Mouse (Mus musculus) B cell, adult 62 days (primary cell): Measurements from ENCODE around the gene Gm45808. TPM values are rescaled to one million over a fixed set of nuclear protein-coding genes. Genes with fewer than 3 reads are reported as not detected.

Source experiments
- total RNA-seq: library from RNA; stranded (reverse); gene quantifications from 4 replicates; pipeline ENCODE4 v1.2.4, GENCODE M21; 2023

Gm45808 gene
- 0.98 to 2.1 TPM in 2 of 4 replicates, not detected in the others for total RNA-seq

DNA sequence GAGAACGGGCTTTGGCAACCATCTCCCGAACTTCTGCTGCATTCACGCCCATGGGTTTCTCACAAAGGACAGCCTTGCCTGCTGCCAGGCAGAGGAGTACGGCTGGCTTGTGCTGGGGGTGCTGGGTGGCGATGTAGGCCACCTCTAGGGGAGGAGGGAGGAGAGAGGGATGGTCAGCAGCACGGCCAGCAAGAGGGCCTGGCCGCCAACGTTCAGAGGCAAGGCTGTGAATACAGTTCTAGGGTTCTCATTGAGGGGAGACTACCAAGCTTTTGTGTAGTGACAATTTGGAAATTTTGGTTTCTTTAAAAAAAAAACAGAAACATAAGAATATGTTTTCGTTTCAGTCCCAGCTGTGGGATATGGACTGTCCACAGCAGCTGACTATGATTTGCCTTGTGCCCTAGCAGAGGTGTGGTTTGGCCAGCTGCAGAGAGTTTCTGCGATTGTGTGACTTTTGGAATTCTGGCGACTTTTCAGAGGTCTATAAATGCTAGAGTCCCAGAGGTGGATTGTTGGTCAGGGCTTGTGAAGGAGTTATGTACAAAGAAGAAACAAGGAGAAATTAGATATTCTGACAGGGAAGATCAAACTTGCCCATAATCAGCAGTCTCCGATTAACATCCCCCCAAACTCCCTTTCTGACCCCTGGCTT lies at the start of gene Gm45808:
Gm45808 (minus strand) TSS at position 51 of the 655 bp plus-strand sequence.

DNA sequence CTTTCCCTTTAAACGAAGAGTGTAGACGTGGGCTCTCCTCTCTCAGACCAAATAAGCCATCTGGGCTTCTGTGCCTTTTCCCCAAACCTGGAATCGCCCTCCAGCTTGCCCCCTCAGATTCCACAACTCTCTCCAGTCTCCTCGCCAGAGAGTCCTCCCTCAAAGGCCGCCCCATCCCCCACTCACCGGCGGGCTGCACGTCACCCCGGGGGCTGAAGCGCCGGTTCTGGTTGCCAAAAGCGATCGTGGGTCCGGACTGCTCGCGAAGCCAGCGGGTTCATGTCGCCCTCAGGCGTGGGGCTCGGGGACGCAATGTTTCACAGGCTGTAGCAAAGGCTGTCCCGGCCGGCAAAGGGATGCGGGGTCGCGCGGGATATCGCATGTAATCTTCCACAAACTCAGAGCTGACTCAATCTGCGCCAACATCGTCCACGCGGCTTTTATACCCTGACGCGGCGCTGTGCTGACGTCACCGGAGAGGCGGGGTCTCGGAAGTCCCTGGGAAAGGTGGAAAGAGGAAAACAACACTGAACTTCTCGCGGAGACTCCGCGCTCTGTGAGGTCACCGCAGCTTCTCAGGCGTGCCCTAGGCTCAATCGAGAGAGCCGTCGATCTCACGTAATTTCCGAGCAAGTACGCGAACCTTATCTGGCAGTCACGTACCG lies 39.3 kb upstream of the Gm45808 start, which contains the start of the genes Ppp1r15a and Plekha4:
Ppp1r15a (minus strand) TSS at position 460 of the 665 bp plus-strand sequence.
Plekha4 (plus strand) TSS at position 522 of the 665 bp plus-strand sequence.

DNA sequence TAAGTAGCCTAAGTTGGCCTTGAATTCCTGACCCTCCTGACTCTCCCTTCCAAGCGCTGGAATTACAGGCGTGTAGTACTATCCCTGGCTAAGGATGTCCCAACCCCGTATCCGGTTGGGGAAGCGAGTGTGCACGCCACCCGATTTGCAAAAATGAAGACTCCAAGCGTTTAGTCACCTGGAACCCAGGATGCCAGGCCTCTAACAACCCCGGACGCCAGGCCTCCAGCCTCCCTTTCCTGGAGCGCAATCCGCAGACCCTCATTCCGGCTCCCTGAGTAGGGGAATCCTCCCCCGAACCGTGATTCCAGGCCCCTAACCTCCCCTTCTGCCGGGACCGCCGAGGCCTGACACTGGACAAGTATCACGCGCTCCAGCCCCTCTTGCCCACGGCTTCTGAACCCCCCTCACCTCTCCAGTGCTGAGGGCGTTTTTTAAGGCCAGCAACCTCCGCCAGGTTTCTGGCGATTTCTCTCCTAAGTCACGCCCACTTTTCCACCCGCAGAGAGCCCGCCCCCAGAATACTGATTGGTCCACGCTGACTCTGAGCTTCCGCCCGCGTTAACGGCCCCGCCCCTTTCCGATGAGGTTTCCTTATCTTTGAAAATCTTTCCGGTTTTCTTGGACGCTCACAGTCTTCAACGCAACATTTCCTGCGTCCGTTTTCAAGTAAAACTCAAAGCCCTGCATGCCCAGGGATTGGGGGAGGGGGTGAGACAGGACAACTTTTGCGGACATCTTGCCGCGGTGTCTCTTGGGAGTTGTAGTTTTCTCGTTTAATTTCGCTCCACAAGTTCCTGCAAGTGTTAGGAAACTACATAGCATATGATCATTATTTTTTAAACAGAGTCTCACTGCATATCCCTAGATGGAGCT lies 23.5 kb upstream of the Gm45808 start, which contains the start of gene Nucb1:
Nucb1 (minus strand) TSS at position 495 of the 876 bp plus-strand sequence.

GRCm38 (mm10) chr7:45488293-45489204 lies 1.9 kb upstream of the Gm45808 start, which contains the start of gene Dhdh:
Gene Dhdh, minus strand, starts transcription at chr7:45488805.

DNA sequence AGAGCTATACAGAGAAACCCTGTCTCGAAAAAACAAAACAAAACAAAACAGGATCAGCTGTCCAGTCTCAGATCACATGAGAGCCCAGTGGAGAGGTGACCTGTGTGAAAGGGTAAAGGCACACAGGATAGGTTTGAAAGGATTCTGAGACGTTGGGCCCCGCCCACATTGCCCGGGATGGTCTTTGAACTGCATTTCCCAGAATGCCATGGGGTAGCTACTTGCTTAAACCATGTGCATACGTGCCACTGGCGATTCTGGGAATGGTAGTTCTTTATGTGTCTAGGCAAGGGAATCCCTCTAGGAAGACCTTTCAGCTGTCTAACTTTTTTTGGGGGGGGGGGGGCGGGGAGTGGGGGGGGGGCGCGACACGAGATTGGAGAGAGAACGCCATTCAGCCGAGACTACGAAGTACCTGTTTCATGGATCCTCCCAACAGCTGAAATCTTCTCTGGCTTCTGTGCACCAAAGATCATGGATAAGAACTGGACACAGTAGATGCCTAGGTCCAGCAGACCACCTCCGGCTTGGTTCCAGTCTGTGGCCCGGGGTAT lies 5.2 kb downstream of the Gm45808 start, which contains the start of gene Tulp2:
Tulp2 (plus strand) TSS at position 504 of the 554 bp plus-strand sequence.

DNA sequence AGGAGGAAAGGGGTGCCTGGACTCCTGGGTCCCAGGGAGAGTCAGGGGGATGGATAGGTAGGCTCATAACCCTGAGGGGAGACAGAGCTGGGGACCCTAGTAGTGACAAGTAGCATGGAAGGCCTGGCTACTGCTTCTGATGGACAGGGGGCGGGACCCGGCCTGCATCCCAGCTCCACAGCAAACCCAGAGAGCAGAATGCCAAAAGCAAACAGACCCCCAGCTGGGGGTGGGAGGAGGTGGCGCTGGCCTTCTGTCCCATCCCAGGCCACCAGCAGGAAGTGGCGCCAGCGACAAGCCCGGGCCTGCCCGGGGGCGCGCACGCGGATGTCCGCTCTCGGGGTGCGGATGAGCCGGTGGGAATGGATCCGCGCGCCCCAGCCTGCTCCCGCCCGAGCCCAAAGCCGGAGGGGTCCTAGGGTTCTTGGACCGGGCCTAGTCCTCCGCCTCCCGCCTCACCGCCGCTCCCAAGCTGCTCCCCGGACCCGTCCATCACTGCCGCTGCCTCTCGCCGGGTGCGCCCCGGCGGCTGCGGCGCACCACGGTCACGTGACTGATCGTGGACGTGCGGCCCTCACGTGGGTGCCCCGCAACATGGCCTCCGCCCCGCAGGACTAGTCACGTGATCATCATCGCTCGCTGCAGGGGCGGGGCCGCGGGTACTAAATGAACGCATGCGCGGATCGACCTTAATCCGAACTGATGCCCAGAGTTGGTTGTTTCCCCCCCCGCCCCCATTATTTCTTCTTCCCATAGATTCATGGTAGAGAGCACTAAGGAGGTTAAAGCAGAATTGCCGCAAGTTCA lies 20.1 kb downstream of the Gm45808 start, which contains the start of gene Bax:
Bax (minus strand) TSS at position 616 of the 807 bp plus-strand sequence.

GRCm38 (mm10) chr7:45459564-45460140 lies 27.0 kb downstream of the Gm45808 start, which contains the start of gene Ftl1:
Gene Ftl1, minus strand, starts transcription at chr7:45459884.

DNA sequence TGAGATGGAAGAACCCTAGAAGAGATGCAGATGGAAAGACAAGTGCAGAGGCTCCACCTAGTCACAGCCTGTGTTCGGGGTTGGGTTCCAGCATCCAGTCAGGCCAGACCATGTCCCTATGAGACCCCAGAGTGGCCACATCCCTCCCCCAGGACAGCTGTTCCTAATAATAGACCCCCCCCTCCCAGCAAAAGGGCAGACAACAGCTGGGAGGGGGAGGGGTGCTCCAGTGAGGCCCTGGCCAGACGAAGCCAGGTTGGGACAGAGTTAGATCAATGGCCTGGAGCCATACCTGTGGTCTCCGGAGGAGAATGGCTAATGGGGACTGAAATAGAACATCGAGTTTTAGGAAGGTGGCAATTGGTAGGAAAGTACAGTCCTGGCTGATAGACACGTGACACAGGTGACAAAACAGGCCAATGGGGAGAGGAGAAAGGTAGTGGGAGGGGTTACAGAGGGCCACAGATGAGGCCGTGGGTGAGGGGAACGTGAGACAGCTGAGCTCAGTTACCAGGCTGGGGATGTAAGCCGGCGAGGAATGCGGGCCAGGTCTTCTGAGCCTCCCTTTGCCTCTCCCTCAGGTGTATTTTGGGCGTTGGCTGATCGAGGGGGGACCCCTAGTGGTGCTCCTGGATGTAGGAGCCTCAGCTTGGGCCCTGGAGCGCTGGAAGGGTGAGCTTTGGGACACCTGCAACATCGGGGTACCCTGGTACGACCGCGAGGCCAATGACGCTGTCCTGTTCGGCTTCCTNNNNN lies 48.9 kb downstream of the Gm45808 start, which contains the start of gene Ruvbl2:
Ruvbl2 (minus strand) TSS at position 576 of the 756 bp plus-strand sequence.

GRCm38 (mm10) chr7:45434203-45435015 lies 52.2 kb downstream of the Gm45808 start, which contains the start of gene Gys1:
Gene Gys1, plus strand, starts transcription at chr7:45434844.

DNA sequence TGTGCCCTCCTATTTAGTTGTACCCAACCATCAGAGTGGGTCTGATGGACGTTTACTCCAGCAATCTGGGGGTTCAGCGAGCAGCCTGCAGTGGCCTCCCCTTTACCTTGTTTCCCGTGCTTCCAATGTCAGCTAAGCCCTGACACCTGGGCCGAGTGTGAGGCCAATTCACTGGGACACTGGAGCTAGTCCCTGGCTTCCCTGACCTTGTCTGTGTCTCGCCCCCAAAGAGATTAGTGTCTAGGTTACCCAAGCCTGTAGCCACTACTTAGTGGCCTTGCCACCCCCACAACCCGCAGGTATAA lies 66.0 kb downstream of the Gm45808 start, which contains the start of gene Lhb:
Lhb (plus strand) TSS at position 206 of the 305 bp plus-strand sequence.

Other genes starting within 250 kb of the Gm45808 start
- gene Cd37, start 247.7 kb downstream of the Gm45808 start, total RNA-seq = 1,712 to 1,809 TPM (median 1,728 TPM) in 4 replicates
- gene Slc6a16, start 245.7 kb downstream of the Gm45808 start, total RNA-seq = not detected in 4 replicates
- gene Slc6a21, start 209.3 kb downstream of the Gm45808 start, total RNA-seq = 0.95 to 1.4 TPM (median 0.98 TPM) in 3 of 4 replicates, not detected in the other
- 10.6 to 12.8 TPM (median 11.5 TPM) in 4 replicates for gene Trpm4, start 153.0 kb downstream of the Gm45808 start, total RNA-seq
- not detected in 4 replicates for gene Hrc, start 151.5 kb downstream of the Gm45808 start, total RNA-seq
- 0.21 to 0.47 TPM (median 0.43 TPM) in 3 of 4 replicates, not detected in the other for gene Ppfia3, start 119.8 kb downstream of the Gm45808 start, total RNA-seq
- gene Lin7b, start 116.2 kb downstream of the Gm45808 start, total RNA-seq = 1.8 to 2.4 TPM in 2 of 4 replicates, not detected in the others
- 589 to 644 TPM (median 622 TPM) in 4 replicates for gene Snrnp70, start 91.1 kb downstream of the Gm45808 start, total RNA-seq
- gene Kcna7, start 81.2 kb downstream of the Gm45808 start, total RNA-seq = not detected in 4 replicates
- gene Ntf5, start 73.1 kb downstream of the Gm45808 start, total RNA-seq = not detected in 4 replicates
- not detected in 4 replicates for gene Lhb, start 66.0 kb downstream of the Gm45808 start, total RNA-seq
- 15.2 to 18.0 TPM (median 16.1 TPM) in 4 replicates for gene Gys1, start 52.0 kb downstream of the Gm45808 start, total RNA-seq
- gene Ruvbl2, start 48.7 kb downstream of the Gm45808 start, total RNA-seq = 40.7 to 51.8 TPM (median 44.5 TPM) in 4 replicates
- 663 to 714 TPM (median 691 TPM) in 4 replicates for gene Ftl1, start 26.9 kb downstream of the Gm45808 start, total RNA-seq
- 111 to 118 TPM (median 114 TPM) in 4 replicates for gene Bax, start 19.9 kb downstream of the Gm45808 start, total RNA-seq
- not detected in 4 replicates for gene Tulp2, start 4.9 kb downstream of the Gm45808 start, total RNA-seq
- gene Dhdh, start 2.0 kb upstream of the Gm45808 start, total RNA-seq = 2.7 to 4.4 TPM (median 3.5 TPM) in 4 replicates
- gene Nucb1, start 23.6 kb upstream of the Gm45808 start, total RNA-seq = 71.0 to 90.0 TPM (median 76.5 TPM) in 4 replicates
- 1,459 to 1,639 TPM (median 1,567 TPM) in 4 replicates for gene Ppp1r15a, start 39.5 kb upstream of the Gm45808 start, total RNA-seq
- 1.4 to 3.1 TPM (median 2.0 TPM) in 4 replicates for gene Plekha4, start 39.5 kb upstream of the Gm45808 start, total RNA-seq
- not detected in 4 replicates for gene Hsd17b14, start 68.1 kb upstream of the Gm45808 start, total RNA-seq
- 29.0 to 35.7 TPM (median 34.2 TPM) in 4 replicates for gene Bcat2, start 83.3 kb upstream of the Gm45808 start, total RNA-seq
- gene Fgf21, start 128.7 kb upstream of the Gm45808 start, total RNA-seq = not detected in 4 replicates
- not detected in 4 replicates for gene Fut1, start 130.5 kb upstream of the Gm45808 start, total RNA-seq
- not detected in 4 replicates for gene Izumo1, start 135.0 kb upstream of the Gm45808 start, total RNA-seq
- gene Rasip1, start 140.7 kb upstream of the Gm45808 start, total RNA-seq = 0.18 to 0.36 TPM (median 0.26 TPM) in 4 replicates
- not detected in 4 replicates for gene Mamstr, start 153.2 kb upstream of the Gm45808 start, total RNA-seq
- not detected in 4 replicates for gene Fut2, start 179.6 kb upstream of the Gm45808 start, total RNA-seq
- gene Ntn5, start 197.2 kb upstream of the Gm45808 start, total RNA-seq = not detected in 4 replicates
- gene Sec1, start 207.6 kb upstream of the Gm45808 start, total RNA-seq = not detected in 4 replicates
- not detected in 4 replicates for gene Car11, start 213.0 kb upstream of the Gm45808 start, total RNA-seq
- 19.3 to 25.2 TPM (median 23.7 TPM) in 4 replicates for gene Dbp, start 218.3 kb upstream of the Gm45808 start, total RNA-seq
- gene Rpl18, start 228.6 kb upstream of the Gm45808 start, total RNA-seq = 2,047 to 2,170 TPM (median 2,138 TPM) in 4 replicates
- 31.9 to 35.1 TPM (median 32.5 TPM) in 4 replicates for gene Sphk2, start 231.2 kb upstream of the Gm45808 start, total RNA-seq
- gene Fam83e, start 234.4 kb upstream of the Gm45808 start, total RNA-seq = 1.0 to 1.9 TPM (median 1.5 TPM) in 4 replicates
- not detected in 4 replicates for gene Spaca4, start 239.0 kb upstream of the Gm45808 start, total RNA-seq